Mouse (Mus musculus): ENCODE data around the gene Gm49405. TPM values are rescaled to one million over a fixed set of nuclear protein-coding genes. Genes with fewer than 3 reads are reported as not detected.

Gene Gm49405
- total and polyA plus RNA-seq, 3 experiments, result 3.6 to 5.7 TPM; not detected in 1

DNA sequence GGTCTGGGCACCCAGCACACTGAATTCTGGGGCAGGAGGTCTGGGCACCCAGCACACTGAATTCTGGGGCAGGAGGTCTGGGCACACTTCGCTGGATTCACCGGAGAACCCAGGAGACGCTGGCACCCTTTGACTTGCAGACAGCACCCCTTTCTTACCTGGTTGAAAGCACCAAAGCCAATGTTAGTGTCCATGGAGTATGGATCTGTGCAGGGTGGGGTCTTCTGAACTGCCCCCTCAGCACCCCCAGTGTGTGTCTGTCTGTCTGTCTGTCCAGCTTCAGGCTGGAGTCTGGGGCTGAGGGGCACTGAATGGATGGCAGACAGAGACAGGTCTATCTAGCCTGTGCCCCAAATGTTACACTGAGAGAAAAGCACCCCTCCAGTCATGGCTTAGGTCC is 8.9 kb upstream of the Gm49405 start:
- Histone ChIP-seq H3K9me3 (replicated peaks; ENCODE audit: insufficient read depth, low read length) (no peaks in the 10 kb centered on the region), H3K9ac (ENCODE audit: control insufficient read depth, low read depth, low read length, poor library complexity, severe bottlenecking) (no peak overlapping the region), H3K79me2 (ENCODE audit: control insufficient read depth, insufficient read depth, low read length, poor library complexity) (no peaks in the 10 kb centered on the region), H3K27me3 (ENCODE audit: control insufficient read depth in 1 of 2, insufficient read depth in 2 of 2, low read length in 2 of 2) (peaks cover 3 to 8% of the 10 kb centered on the region in 2 experiments), H3K36me3 (ENCODE audit: control insufficient read depth in 1 of 2, insufficient read depth in 2 of 2, low read length in 2 of 2) (no peaks in the 10 kb centered on the region; a peak in 1 of 4 replicates), H3K27ac (ENCODE audit: control insufficient read depth, low read depth, low read length) (no peak overlapping the region), H3K4me3 (ENCODE audit: control insufficient read depth in 1 of 2, insufficient read depth in 1 of 2, low read depth in 2 of 2, low read length in 2 of 2) (no peak overlapping the region), H3K4me1 (ENCODE audit: control insufficient read depth in 1 of 2, insufficient read depth in 2 of 2, low read length in 2 of 2) (peaks cover 0 to 6% of the 10 kb centered on the region in 2 experiments; a peak in 2 of 4 replicates)
- no peak for DNase-seq (ENCODE audit: low read depth, low spot score)
- TF ChIP-seq CHD1 (IDR thresholded peaks at IDR 0.05; ENCODE audit: low read depth, low read length), result no peak
- no peak for TF ChIP-seq RCOR1 (IDR thresholded peaks at IDR 0.05; ENCODE audit: low read depth, low read length)
- TF ChIP-seq ZNF384 (IDR thresholded peaks at IDR 0.05; ENCODE audit: low read depth, low read length), result no peak
- no peak for TF ChIP-seq MEF2A (IDR thresholded peaks at IDR 0.05; ENCODE audit: extremely low read depth, insufficient replicate concordance, low read depth, low read length, poor library complexity, severe bottlenecking)
- TF ChIP-seq TBP (IDR thresholded peaks at IDR 0.05; ENCODE audit: low read depth, low read length), result no peak
- TF ChIP-seq GATA1 (IDR thresholded peaks at IDR 0.05; ENCODE audit: low read depth, low read length), result no peak
- TF ChIP-seq TAL1 (IDR thresholded peaks at IDR 0.05; ENCODE audit: low read length), result no peak
- no peak for TF ChIP-seq USF2 (IDR thresholded peaks at IDR 0.05; ENCODE audit: borderline replicate concordance in 1 of 2, insufficient read depth in 1 of 2, low read depth in 1 of 2, low read length in 2 of 2)
- no peak for TF ChIP-seq E2F4 (IDR thresholded peaks at IDR 0.05; ENCODE audit: borderline replicate concordance, low read depth, low read length)
- no peak for TF ChIP-seq RAD21 (IDR thresholded peaks at IDR 0.05; ENCODE audit: low read depth, low read length)
- TF ChIP-seq ZC3H11A (IDR thresholded peaks at IDR 0.05; ENCODE audit: low read depth, low read length), result no peak
- no peak for TF ChIP-seq MAX (IDR thresholded peaks at IDR 0.05; ENCODE audit: low read length)
- TF ChIP-seq POLR2AphosphoS5 (IDR thresholded peaks at IDR 0.05; ENCODE audit: borderline replicate concordance, low read depth, low read length), result no peak
- TF ChIP-seq ELF1 (IDR thresholded peaks at IDR 0.05; ENCODE audit: low read depth, low read length), result no peak
- TF ChIP-seq MAFK (IDR thresholded peaks at IDR 0.05; ENCODE audit: borderline replicate concordance, low read depth, low read length), result no peak
- no peak for TF ChIP-seq NRF1 (IDR thresholded peaks at IDR 0.05; ENCODE audit: insufficient read depth, low read depth, low read length, poor library complexity, severe bottlenecking)
- TF ChIP-seq MAZ (IDR thresholded peaks at IDR 0.05; ENCODE audit: low read depth, low read length), result no peak

DNA sequence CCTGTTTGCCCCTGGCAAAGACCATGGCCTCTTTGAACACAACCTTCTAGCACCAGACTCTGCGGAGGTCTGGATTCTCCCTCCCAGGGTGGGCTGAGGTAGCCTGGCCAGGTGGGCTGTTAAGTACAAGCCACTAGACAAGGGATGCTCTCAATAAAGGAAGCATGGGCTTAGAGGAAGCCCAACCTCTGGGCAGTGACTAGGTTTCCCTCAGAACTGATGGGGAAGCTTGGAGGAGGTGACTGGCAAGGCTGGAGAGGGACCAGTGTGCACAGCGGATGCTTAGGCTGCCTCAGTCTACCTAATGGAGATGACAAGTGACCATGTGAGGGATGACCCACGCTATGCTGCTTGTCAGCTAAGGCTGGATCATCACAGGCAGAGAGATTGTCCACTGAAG is 8.5 kb upstream of the Gm49405 start:
- Histone ChIP-seq H3K27me3 (ENCODE audit: control insufficient read depth in 1 of 2, insufficient read depth in 2 of 2, low read length in 2 of 2) (peaks cover 3 to 8% of the 10 kb centered on the region in 2 experiments), H3K27ac (ENCODE audit: control insufficient read depth, low read depth, low read length) (no peak overlapping the region), H3K4me1 (ENCODE audit: control insufficient read depth in 1 of 2, insufficient read depth in 2 of 2, low read length in 2 of 2) (peaks cover 0 to 2% of the 10 kb centered on the region in 2 experiments; a peak in 2 of 4 replicates)

More for the DNA sequence above, 8.5 kb upstream of the Gm49405 start:
- Histone ChIP-seq H3K9me3 (replicated peaks; ENCODE audit: insufficient read depth, low read length) (no peaks in the 10 kb centered on the region), H3K79me2 (ENCODE audit: control insufficient read depth, insufficient read depth, low read length, poor library complexity) (no peaks in the 10 kb centered on the region), H3K4me3 (ENCODE audit: control insufficient read depth in 1 of 2, insufficient read depth in 1 of 2, low read depth in 2 of 2, low read length in 2 of 2) (no peak overlapping the region), H3K9ac (ENCODE audit: control insufficient read depth, low read depth, low read length, poor library complexity, severe bottlenecking) (no peak overlapping the region), H3K36me3 (ENCODE audit: control insufficient read depth in 1 of 2, insufficient read depth in 2 of 2, low read length in 2 of 2) (no peaks in the 10 kb centered on the region)
- no peak for DNase-seq (ENCODE audit: low read depth, low spot score)
- no peak for TF ChIP-seq MYB (IDR thresholded peaks at IDR 0.05; ENCODE audit: low read depth, low read length)
- TF ChIP-seq UBTF (IDR thresholded peaks at IDR 0.05; ENCODE audit: borderline replicate concordance, insufficient read depth, low read depth, low read length), result no peak
- TF ChIP-seq SIN3A (IDR thresholded peaks at IDR 0.05; ENCODE audit: low read length), result no peak
- TF ChIP-seq NELFE (IDR thresholded peaks at IDR 0.05; ENCODE audit: low read depth, low read length), result no peak
- no peak for TF ChIP-seq ZKSCAN1 (IDR thresholded peaks at IDR 0.05; ENCODE audit: low read depth, low read length)
- no peak for TF ChIP-seq POLR2A (IDR thresholded peaks at IDR 0.05; ENCODE audit: control insufficient read depth in 1 of 2, insufficient read depth in 1 of 2, low read depth in 1 of 2, low read length in 2 of 2, poor library complexity in 1 of 2)
- no peak for TF ChIP-seq SMC3 (IDR thresholded peaks at IDR 0.05; ENCODE audit: low read depth, low read length)
- TF ChIP-seq MXI1 (IDR thresholded peaks at IDR 0.05; ENCODE audit: low read depth, low read length), result no peak
- no peak for TF ChIP-seq CHD2 (IDR thresholded peaks at IDR 0.05; ENCODE audit: low read length)
- no peak for TF ChIP-seq POLR2AphosphoS5 (IDR thresholded peaks at IDR 0.05; ENCODE audit: borderline replicate concordance, low read depth, low read length)
- TF ChIP-seq TCF12 (IDR thresholded peaks at IDR 0.05; ENCODE audit: low read depth, low read length), result no peak
- TF ChIP-seq GATA1 (IDR thresholded peaks at IDR 0.05; ENCODE audit: low read depth, low read length), result no peak

All from MEL (cell line).